Mouse (Mus musculus) A20 (cell line): Measurements from ENCODE around the gene Trib2.

Experiments used
- DNase-seq: peaks from one replicate; pipeline ENCODE4 v3.0.0-alpha.2; 2011; ENCODE audit warnings: low read depth, low spot score

The Trib2 gene

GRCm38 (mm10) chr12:15768536-15768935 is 48.2 kb downstream of the Trib2 start:
- DNase-seq = no peak

- no peak for DNase-seq
These were observed 50.7 kb downstream of the Trib2 start for GRCm38 (mm10) chr12:15765996-15766395.

- DNase-seq = no peak
These were observed 51.5 kb downstream of the Trib2 start for GRCm38 (mm10) chr12:15765238-15765637.

GRCm38 (mm10) chr12:15761453-15762116 is 55.1 kb downstream of the Trib2 start:
- no peak for DNase-seq

- no peak for DNase-seq
These were observed 56.0 kb downstream of the Trib2 start for GRCm38 (mm10) chr12:15760684-15761083.

GRCm38 (mm10) chr12:15758866-15759265 is 57.9 kb downstream of the Trib2 start:
- no peak for DNase-seq

GRCm38 (mm10) chr12:15757351-15757750 is 59.4 kb downstream of the Trib2 start:
- DNase-seq = no peak

GRCm38 (mm10) chr12:15755030-15755690 is 61.6 kb downstream of the Trib2 start:
- DNase-seq = peak; percentile 6

- no peak for DNase-seq
These were observed 62.1 kb downstream of the Trib2 start for GRCm38 (mm10) chr12:15754602-15755001.

- DNase-seq = no peak
These were observed 67.0 kb downstream of the Trib2 start for GRCm38 (mm10) chr12:15749646-15750195.

GRCm38 (mm10) chr12:15745752-15746151 is 71.0 kb downstream of the Trib2 start:
- DNase-seq = no peak
